Mouse (Mus musculus) c-Kit-positive CD71-negative TER-119-negative erythroid progenitor cells, embryonic 14.5 days (primary cell): ENCODE results near the gene Lrrc8d.

Source experiments
- DNase-seq: peaks from one replicate; pipeline ENCODE4 v3.0.0-alpha.2; 2013; ENCODE audit warnings: low read depth

Gene Lrrc8d

DNA sequence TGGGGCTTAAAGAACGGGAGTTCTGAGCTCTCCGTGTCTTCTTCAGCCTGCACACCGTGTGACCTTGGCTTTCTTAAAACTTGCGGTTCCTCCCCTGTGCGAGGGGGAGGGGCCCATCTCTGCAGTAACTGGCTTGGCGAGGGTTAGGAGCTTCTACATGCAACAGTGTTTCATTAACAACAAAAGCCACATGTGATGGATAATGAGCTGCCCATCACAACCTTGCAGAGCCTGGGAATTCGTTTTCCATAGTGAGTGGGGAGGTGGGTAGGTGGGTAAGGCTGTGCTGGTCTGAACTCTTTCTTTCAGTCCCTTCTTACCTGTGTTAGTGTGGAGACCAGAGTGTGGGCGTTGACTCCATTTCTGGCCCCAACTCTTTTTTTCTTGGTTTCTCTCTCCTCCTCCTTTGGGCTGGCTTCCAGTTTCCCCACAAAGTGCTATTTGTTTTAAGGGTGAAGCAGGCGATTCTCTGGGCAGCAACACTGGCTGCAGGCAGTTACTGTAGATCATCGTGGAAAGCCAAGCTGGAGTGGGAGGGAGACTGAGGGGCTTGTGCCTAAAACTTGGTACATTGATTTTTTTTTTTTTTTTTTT, 15.9 kb downstream of the Lrrc8d start:
- DNase-seq, result no peak

- no peak for DNase-seq
Measured at GRCm38 (mm10) chr5:105717294-105717693, 17.5 kb downstream of the Lrrc8d start.

DNA sequence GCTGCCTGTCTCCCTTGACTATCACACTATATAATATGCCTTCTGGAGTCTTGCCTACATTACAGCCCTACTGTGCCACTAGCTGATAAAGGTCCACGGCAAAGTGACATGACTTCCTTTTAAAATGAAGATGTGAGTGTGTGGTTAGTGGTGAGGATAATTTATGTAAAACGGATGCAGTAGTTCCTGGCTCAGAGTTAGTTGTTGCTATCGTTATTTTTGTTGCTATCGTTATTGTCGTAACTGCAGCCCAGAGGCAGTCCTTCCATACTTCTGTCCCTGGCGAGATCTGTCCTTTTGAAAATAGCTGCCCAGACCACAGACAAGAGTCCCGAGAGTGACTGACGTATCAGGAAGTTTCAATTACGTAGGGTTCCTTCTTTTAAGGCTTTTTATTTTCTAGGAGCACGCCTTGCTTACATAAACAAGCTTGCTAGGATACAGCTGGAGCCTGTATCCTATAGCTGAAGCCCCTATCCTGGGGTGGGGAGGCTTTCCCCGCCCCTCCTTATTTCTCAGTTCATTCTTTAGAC, 18.4 kb downstream of the Lrrc8d start:
- DNase-seq, result peak; percentile 65

- DNase-seq, result no peak
Measured at GRCm38 (mm10) chr5:105721267-105721666, 21.5 kb downstream of the Lrrc8d start.

- DNase-seq, result no peak
Measured at GRCm38 (mm10) chr5:105722807-105723206, 23.0 kb downstream of the Lrrc8d start.

DNA sequence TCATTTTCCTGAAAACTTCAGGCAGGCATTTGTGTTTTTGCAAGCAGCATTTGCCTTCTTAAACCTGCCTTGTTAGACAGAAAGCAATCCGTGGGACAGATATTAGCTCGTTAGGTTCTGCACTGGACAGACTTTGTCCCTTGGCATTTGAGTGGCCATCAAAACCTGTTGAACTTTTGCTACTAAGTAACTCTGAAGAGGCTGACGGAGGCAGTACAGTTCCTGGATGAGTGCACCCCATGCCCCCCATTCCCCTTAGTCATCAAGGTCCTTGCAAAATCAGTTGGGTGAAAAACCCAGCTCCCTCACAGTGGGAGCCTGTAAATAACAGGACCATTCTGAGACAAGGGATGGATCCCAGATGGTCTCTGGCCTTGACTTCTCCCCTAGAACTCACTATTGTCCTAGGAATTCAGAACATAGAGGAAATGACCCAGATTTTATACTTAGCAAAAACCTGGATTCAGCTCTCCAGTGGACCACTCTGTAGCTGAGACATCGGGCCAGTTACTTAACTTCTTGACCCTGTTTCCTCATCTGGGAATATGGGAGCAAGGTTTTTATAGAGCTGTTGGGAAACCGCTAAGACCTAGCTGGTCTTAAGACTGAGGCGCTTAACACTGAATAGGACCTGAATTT, 30.5 kb downstream of the Lrrc8d start:
- DNase-seq, result no peak

DNA sequence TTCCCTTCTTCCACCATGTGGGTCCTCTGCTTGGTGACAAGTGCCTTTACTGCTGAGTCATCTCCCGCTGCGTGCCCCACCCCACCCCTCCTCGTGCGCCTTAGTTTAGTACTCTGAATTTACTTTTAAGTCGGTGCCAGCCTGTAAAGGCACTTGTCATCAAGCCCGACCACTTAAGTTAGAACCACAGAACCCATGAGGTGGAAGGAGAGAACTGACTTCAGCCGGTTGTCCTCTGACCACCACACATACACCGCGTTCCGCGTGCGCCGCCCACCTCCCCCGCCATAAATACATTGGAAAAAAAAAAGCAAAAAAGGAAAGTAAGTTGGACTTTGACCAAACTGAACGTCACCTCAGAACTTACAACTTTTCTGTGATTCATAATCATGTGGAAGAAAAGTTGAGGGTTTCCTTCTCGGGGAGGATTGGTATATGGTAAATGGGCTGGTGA, 31.4 kb downstream of the Lrrc8d start:
- DNase-seq, result no peak

DNA sequence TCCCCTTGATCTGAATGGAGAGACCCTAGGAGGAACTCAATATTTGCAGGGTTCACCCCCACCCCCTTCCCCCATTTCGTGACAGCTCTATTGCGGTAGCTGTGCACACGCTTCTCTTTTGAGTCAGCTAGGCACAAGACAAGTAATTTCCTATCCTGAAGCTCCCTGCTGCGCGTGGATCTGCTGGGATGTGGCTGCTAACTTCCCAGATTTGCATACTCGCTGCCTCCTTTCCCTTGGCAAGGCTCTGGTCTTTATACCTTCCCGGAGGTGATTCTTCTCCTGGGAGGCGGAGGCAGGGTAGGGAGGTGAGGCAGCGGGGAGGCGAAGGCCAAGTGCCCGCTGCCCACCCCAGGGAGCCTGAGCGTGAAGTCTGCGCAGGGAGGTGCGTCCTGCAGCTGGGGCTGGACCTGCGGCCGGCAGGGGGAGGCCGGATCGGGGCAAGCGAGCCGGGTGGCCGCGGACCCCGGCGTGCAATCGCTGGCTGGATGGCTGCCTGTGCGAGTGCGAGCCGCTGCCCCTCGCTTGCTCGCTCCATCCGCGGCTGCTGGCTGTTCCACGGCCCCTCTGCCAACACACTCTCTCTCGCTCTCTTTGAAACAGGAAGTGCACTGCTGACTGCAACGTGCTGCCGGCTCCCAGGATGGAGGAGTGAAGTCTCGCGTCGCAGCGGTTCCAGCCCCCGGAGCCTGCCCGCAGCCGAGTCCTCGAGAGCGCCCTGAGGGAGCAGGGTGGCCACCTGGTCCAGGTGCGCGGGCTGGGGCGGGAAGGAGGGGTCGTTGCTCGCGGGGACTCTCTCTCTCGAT, 32.1 kb downstream of the Lrrc8d start:
- peak; percentile 34 for DNase-seq

DNA sequence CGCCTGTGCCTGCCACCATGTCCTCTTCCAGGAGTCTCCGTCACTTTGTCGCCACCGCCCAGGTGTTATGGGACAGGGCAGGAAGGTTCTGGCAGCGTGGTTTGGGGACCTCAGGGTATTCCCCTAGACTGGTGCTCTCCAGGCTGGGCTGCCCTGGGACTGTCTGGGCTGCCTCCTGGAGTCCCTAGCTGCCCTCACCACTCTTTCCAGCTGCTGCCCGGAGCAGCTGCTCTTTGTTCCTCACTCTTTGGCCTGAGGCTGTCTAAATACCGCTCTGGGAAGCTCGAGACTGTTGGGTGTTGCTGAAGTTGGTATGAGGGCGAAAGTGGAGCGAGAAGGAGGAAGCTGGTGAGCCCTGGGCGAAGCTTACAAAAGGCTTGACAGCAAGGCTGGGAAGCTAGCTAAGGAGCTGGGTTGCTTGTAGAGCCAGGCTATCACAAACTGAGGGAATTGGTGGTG, 32.7 kb downstream of the Lrrc8d start:
- DNase-seq, result no peak

GRCm38 (mm10) chr5:105733226-105733625, 33.5 kb downstream of the Lrrc8d start:
- DNase-seq, result no peak

GRCm38 (mm10) chr5:105736365-105736764, 36.6 kb downstream of the Lrrc8d start:
- no peak for DNase-seq

DNA sequence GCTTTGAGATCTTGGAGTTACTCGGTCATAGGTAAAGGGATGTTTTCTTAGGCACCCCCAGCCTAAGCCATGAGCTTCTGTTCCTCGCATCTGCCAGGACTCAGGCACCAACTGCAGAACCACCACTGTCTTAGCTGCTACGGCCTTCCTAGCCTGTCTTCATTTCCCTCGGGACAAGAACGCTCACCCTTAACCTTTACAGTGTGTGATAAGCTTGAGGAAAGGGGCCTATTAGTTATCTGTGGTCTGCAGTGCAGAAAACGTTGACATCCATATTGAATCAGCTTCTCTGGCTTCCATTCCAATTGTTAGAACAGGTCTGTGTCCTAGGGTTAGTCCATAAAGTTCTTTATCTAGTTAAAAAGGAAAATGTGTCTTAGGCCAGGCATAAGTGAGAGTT, 37.4 kb downstream of the Lrrc8d start:
- no peak for DNase-seq

GRCm38 (mm10) chr5:105740437-105740836, 40.7 kb downstream of the Lrrc8d start:
- no peak for DNase-seq

- DNase-seq, result no peak
Measured at GRCm38 (mm10) chr5:105742641-105743040, 42.9 kb downstream of the Lrrc8d start.

- no peak for DNase-seq
Measured at GRCm38 (mm10) chr5:105745324-105745723, 45.6 kb downstream of the Lrrc8d start.

DNA sequence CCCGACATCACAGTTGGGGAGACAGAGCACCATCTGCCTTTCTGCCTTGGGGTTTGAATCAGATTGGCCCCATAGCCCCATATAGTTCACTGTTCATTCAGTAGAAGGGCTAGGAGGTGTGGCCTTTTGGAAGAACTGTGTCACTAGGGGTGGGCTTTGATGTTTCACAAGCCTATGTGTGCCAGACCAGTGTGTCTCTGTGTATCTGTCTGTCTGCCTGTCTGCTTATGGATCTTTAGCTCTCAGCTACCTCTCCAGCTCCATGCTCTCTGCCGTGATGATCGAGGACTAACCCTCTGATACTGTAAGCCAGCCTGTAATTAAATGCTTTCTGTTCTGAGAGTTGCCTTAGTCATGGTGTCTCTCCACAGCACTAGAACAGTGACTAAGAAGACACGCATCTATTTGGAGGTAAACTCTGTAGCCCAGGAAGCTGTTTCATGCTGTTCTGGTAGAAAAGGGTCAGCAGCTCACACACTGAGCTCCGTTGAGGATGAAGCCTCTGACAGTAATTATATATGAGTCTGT, 46.2 kb downstream of the Lrrc8d start:
- DNase-seq, result no peak

DNA sequence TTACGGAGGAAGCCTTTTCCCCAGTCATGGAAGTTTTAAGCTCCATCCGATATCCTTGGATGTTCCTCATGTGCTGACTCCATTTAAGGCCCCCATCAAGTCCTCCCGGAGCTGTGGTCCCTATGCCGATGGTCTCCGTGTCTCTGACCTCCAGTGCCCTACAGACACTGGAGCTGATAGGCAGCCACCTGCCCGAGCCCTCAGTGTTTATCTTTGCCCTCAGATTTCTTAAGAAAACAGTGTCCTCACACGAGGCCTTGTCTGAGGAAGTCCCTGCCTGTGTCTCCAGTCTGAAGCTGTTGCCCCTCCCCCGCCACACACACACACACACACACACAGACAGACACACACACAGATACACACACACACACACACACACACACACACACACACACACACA, 55.0 kb downstream of the Lrrc8d start:
- DNase-seq, result no peak

GRCm38 (mm10) chr5:105755491-105755890, 55.7 kb downstream of the Lrrc8d start:
- DNase-seq, result no peak

- DNase-seq, result no peak
Measured at GRCm38 (mm10) chr5:105757978-105758377, 58.2 kb downstream of the Lrrc8d start.

- no peak for DNase-seq
Measured at GRCm38 (mm10) chr5:105758866-105759265, 59.1 kb downstream of the Lrrc8d start.

GRCm38 (mm10) chr5:105761848-105762482, 62.2 kb downstream of the Lrrc8d start:
- DNase-seq, result no peak

DNA sequence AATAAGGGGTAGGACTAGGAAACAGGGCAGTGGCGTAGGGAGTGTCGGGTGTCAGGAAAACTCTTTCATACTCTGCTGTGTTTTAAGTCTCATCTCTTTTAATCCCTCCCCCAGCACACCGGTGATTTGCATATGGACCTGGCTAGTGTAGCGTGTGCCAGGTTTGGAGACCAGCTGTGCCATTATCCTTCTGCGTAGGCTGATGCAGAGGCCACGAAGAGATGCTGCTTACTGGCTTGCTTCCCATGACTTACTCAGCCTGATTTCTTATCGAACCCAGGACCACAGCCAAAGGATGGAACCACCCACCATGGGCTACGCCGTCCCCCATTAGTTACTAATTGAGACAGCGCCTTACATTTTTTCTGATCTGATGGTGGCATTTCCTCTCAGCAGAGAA, 64.6 kb downstream of the Lrrc8d start:
- no peak for DNase-seq
